Mouse (Mus musculus) megakaryocyte, embryonic 14.5 days (primary cell): ENCODE results near the gene Pnp.

Source experiments
- FLI1 ChIP-seq: IDR thresholded peaks from 2 replicates; pipeline ENCODE4 v1.6.1; 2012; ENCODE audit warnings: low read length, inconsistent platforms, mixed read lengths
- GATA1 ChIP-seq: IDR thresholded peaks from 3 replicates; pipeline ENCODE4 v1.6.1; 2012; ENCODE audit warnings: mixed read lengths, low read length, inconsistent platforms, borderline replicate concordance

DNA sequence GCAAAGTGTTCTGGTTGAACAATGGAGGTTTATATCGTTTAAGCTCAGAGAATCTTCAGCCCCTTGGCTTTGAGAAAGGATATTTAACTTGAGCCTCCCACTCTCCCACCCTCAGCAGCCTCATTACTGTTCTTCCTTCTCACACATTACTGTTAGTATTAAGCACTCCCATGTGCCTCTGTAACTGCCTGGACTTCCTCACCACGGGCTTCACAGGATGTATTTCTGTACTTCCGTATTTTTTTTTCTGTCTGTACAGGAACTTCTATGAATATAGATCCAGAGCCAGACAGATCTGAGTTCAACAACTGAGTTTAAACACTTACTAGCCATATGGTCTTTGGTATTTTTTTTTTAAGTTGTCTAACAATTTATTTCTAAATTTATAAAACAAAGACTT lies 66.2 kb downstream of the Pnp start:
- TF ChIP-seq GATA1 (no peak), FLI1 (no peak)
